In genomic region chr2:49997216-49997615, GRCm38 (mm10) we compare ENCODE assay signal across 25 mouse cellular contexts.
DNase-seq lines count a peak whose midpoint lies in the region; ATAC-seq lines count a peak whose summit lies in the region.
"Had no signal": no experiment of that assay in that cellular context is flagged by ENCODE, and none has a peak within 500 bp of the region (broad histone marks: within the 10 kb centered on the region; RNA-seq: fewer than 3 reads in every experiment).

No protein-coding gene starts in this region.

- no peaks in the 10 kb centered on the region for H3K36me3 ChIP-seq in midbrain, embryonic 11.5 days (ENCODE audit: control insufficient read depth, insufficient read depth, low read length)
- no peaks in the 10 kb centered on the region for H3K36me3 ChIP-seq in midbrain, embryonic 13.5 days
- H3K36me3 ChIP-seq: forebrain, embryonic 10.5 days; heart, embryonic 12.5 days; heart, embryonic 15.5 days; hindbrain, embryonic 10.5 days; hindbrain, embryonic 13.5 days; intestine, embryonic 15.5 days had no signal

- H3K4me3 ChIP-seq in midbrain, embryonic 11.5 days (ENCODE audit: low read depth, low read length) = no peak overlapping the region
- no peak overlapping the region for H3K4me3 ChIP-seq in midbrain, embryonic 13.5 days (replicated peaks)
- H3K4me3 ChIP-seq: forebrain, embryonic 10.5 days; forebrain, embryonic 13.5 days; heart, embryonic 12.5 days; heart, embryonic 15.5 days; hindbrain, embryonic 10.5 days; hindbrain, embryonic 13.5 days; intestine, embryonic 15.5 days had no signal

- no peaks in the 10 kb centered on the region for H3K9me3 ChIP-seq in midbrain, embryonic 11.5 days (ENCODE audit: control insufficient read depth, low read length)
- H3K9me3 ChIP-seq in midbrain, embryonic 13.5 days = no peaks in the 10 kb centered on the region
- H3K9me3 ChIP-seq: forebrain, embryonic 10.5 days; forebrain, embryonic 13.5 days; heart, embryonic 12.5 days; heart, embryonic 15.5 days; hindbrain, embryonic 10.5 days; hindbrain, embryonic 13.5 days; intestine, embryonic 15.5 days had no signal

- H3K9ac ChIP-seq in midbrain, embryonic 11.5 days (ENCODE audit: low read length) = no peak overlapping the region
- H3K9ac ChIP-seq in midbrain, embryonic 13.5 days (replicated peaks) = no peak overlapping the region
- H3K9ac ChIP-seq: forebrain, embryonic 13.5 days; forebrain, postnatal 0 days; heart, embryonic 12.5 days; heart, embryonic 15.5 days; hindbrain, embryonic 13.5 days; intestine, embryonic 15.5 days had no signal

- no peak overlapping the region for H3K27ac ChIP-seq in midbrain, embryonic 11.5 days (ENCODE audit: low read depth, low read length)
- no peak overlapping the region for H3K27ac ChIP-seq in midbrain, embryonic 13.5 days
- H3K27ac ChIP-seq: forebrain, embryonic 10.5 days; forebrain, embryonic 13.5 days; heart, embryonic 15.5 days; hindbrain, embryonic 10.5 days; hindbrain, embryonic 13.5 days; intestine, embryonic 15.5 days had no signal

- H3K4me2 ChIP-seq in midbrain, embryonic 11.5 days = no peak overlapping the region
- no peak overlapping the region for H3K4me2 ChIP-seq in midbrain, embryonic 13.5 days (replicated peaks)
- H3K4me2 ChIP-seq: forebrain, embryonic 13.5 days; heart, embryonic 12.5 days; heart, embryonic 15.5 days; hindbrain, embryonic 13.5 days; intestine, embryonic 15.5 days had no signal

- DNase-seq in adrenal gland, adult 2 months = peak; percentile 18
- DNase-seq in adrenal gland, postnatal 36 days = no peak
- DNase-seq in layer of hippocampus, adult 11-12 months (ENCODE audit: low spot score) = peak; percentile 34
- no peak for DNase-seq in layer of hippocampus, postnatal 25 days (ENCODE audit: extremely low spot score in 1 of 2, low spot score in 1 of 2)
- peak; percentile 41 for DNase-seq in midbrain, embryonic 11.5 days (ENCODE audit: low spot score, missing footprints)
- DNase-seq: adrenal gland, postnatal 10 days; cerebellum, adult 11-12 months; cerebellum, adult 8-10 months; cerebellum, postnatal 10 days; cerebellum, postnatal 36 days; forebrain, postnatal 0 days; gastrocnemius, postnatal 10 days; gastrocnemius, postnatal 36 days; heart, postnatal 10 days; heart, postnatal 36 days had no signal

- no peaks in the 10 kb centered on the region for H3K4me1 ChIP-seq in midbrain, embryonic 11.5 days (ENCODE audit: control insufficient read depth, insufficient read depth, low read length)
- no peaks in the 10 kb centered on the region for H3K4me1 ChIP-seq in midbrain, embryonic 13.5 days (replicated peaks)
- H3K4me1 ChIP-seq: forebrain, embryonic 10.5 days; forebrain, embryonic 13.5 days; heart, embryonic 12.5 days; heart, embryonic 15.5 days; hindbrain, embryonic 10.5 days; hindbrain, embryonic 13.5 days; intestine, embryonic 15.5 days had no signal

- 85% methylated on average over 1 of the region's 1 CpGs for WGBS in midbrain, embryonic 11.5 days
- WGBS in midbrain, embryonic 13.5 days = 76% methylated on average over 1 of the region's 1 CpGs

- no peaks in the 10 kb centered on the region for H3K27me3 ChIP-seq in midbrain, embryonic 11.5 days (ENCODE audit: control insufficient read depth, insufficient read depth, low read length)
- H3K27me3 ChIP-seq in midbrain, embryonic 13.5 days = no peaks in the 10 kb centered on the region
- H3K27me3 ChIP-seq: forebrain, embryonic 13.5 days; heart, embryonic 12.5 days; heart, embryonic 15.5 days; hindbrain, embryonic 13.5 days; intestine, embryonic 15.5 days had no signal

- no peak for ATAC-seq in midbrain, embryonic 11.5 days (ENCODE audit: low FRiP score)
- no peak for ATAC-seq in midbrain, embryonic 13.5 days
- ATAC-seq: activated CD4-positive, CD25-positive, alpha-beta regulatory T cell, adult 4 months; forebrain, embryonic 13.5 days; forebrain, postnatal 0 days; hindbrain, embryonic 16.5 days; intestine, embryonic 15.5 days had no signal

Comparison
In these comparisons a context has a peak if more than half of its experiments do, and no peak if none do; other contexts are left out.
1. DNase-seq: peak in adrenal gland, adult 2 months (single experiment), layer of hippocampus, adult 11-12 months (single experiment) and midbrain, embryonic 11.5 days (single experiment); none in adrenal gland, postnatal 36 days (0 of 2) and layer of hippocampus, postnatal 25 days (0 of 2).